Mouse (Mus musculus) liver, embryonic 15.5 days (tissue): ENCODE measurements around the gene Cgnl1. TPM values are rescaled to one million over a fixed set of nuclear protein-coding genes. Genes with fewer than 3 reads are reported as not detected.

Experiments used
- ATAC-seq: fragments of 200-750 bp; cut with Nextera tagmentation; 2 replicates; pipeline ENCODE4 v1.8.0; 2017; ENCODE audit warnings: moderate number of reproducible peaks, mild to moderate bottlenecking, moderate library complexity; ENCODE audit not compliant: insufficient read depth
- H3K27ac ChIP-seq: fragments of 300-500 bp; sonication (generic); replicated peaks from 2 replicates; pipeline ENCODE4 v1.5.1; 2015; ENCODE audit warnings: mild to moderate bottlenecking, inconsistent platforms
- H3K27me3 ChIP-seq: fragments of 300-500 bp; sonication (generic); 2 replicates; pipeline ENCODE4 v1.6.1; 2015; ENCODE audit warnings: mild to moderate bottlenecking, inconsistent platforms
- H3K36me3 ChIP-seq: fragments of 300-500 bp; sonication (generic); replicated peaks from 2 replicates; pipeline ENCODE4 v1.6.1; 2015; ENCODE audit warnings: moderate library complexity, mild to moderate bottlenecking, inconsistent platforms
- H3K4me1 ChIP-seq: fragments of 300-500 bp; sonication (generic); replicated peaks from 2 replicates; pipeline ENCODE4 v1.6.1; 2015; ENCODE audit warnings: inconsistent platforms
- H3K4me2 ChIP-seq: fragments of 300-500 bp; sonication (generic); 2 replicates; pipeline ENCODE4 v1.6.1; 2015; ENCODE audit warnings: moderate library complexity, mild to moderate bottlenecking, inconsistent platforms
- H3K4me3 ChIP-seq: fragments of 300-500 bp; sonication (generic); replicated peaks from 2 replicates; pipeline ENCODE4 v1.5.1; 2015; ENCODE audit warnings: mild to moderate bottlenecking, inconsistent platforms
- H3K9ac ChIP-seq: fragments of 300-500 bp; sonication (generic); 2 replicates; pipeline ENCODE4 v1.6.1; 2015; ENCODE audit warnings: moderate library complexity, mild to moderate bottlenecking, inconsistent platforms
- H3K9me3 ChIP-seq: fragments of 300-500 bp; sonication (generic); replicated peaks from 2 replicates; pipeline ENCODE4 v1.6.1; 2016; ENCODE audit warnings: inconsistent platforms
- WGBS: fragments of 180-500 bp; shearing (Covaris S2); methylation state at CpG from one replicate; pipeline ENCODE4 v1.1.7; 2015; ENCODE audit warnings: mixed read lengths; ENCODE audit not compliant: insufficient replicate concordance; 5-methylcytosine and 5-hydroxymethylcytosine counted together
- polyA plus RNA-seq: library from polyadenylated mRNA; unstranded; fragments of >200 nt; fragmentation: Nextera tagmentation; extraction: Ambion mirVana; gene quantifications from 2 replicates; pipeline ENCODE4 v1.2.1, GENCODE M21; 2015

Gene Cgnl1
- polyA plus RNA-seq, 1 experiment from 2014 or later: 2.0 TPM

DNA sequence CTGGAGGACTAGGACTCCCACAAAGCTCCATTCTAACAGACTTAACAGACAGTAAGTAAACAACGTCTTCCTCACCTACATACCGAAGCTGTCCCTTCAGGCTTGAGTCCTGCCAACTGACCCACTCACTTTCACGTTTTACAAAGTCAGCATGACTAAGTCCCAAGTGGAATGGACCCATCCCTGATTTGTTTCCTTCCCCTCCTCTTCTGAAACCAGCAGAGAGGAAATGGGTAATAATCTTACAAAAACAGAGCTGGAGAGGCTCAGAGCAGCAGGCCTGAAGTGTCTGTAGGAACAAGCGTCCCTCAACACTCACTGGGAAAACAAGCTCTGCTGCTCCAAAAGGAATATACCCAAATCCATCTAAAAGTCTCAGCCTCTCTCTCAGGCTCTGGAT, 77.2 kb downstream of the Cgnl1 start:
- Histone ChIP-seq H3K27ac (no peak overlapping the region), H3K9ac (no peak overlapping the region), H3K9me3 (no peaks in the 10 kb centered on the region), H3K4me3 (no peak overlapping the region), H3K4me2 (no peak overlapping the region), H3K36me3 (no peaks in the 10 kb centered on the region), H3K4me1 (peaks cover 3% of the 10 kb centered on the region; the same call in 1 of the 2 replicates), H3K27me3 (no peaks in the 10 kb centered on the region; the same call in 1 of the 2 replicates)
- WGBS: 9% methylated on average over 4 of the region's 4 CpGs
- no peak for ATAC-seq

DNA sequence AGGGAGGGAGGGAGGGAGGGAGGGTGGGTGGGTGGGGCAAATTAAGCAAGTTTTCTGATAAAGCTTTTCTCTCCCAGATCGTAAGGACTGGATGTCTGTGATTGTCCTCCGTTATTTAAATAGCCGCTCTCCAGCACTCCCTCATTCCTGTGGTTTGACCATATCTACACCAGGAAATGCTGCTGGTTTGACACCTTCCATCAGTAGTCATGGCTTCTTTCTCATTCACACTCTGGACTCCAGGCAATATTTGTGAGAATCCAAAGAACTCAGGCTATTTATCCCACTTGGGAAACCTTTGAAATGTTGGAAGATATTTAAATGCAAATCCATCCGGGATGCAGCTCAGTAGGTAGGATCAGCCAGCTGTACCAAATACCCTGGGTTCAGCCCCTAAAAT, 77.6 kb downstream of the Cgnl1 start:
- H3K36me3 ChIP-seq: no peaks in the 10 kb centered on the region
- no peak overlapping the region for H3K4me3 ChIP-seq
- no peak overlapping the region for H3K4me2 ChIP-seq
- H3K27ac ChIP-seq: no peak overlapping the region
- H3K27me3 ChIP-seq: no peaks in the 10 kb centered on the region; the same call in 1 of the 2 replicates
- H3K9me3 ChIP-seq: no peaks in the 10 kb centered on the region
- 22% methylated on average over 4 of the region's 4 CpGs for WGBS
- peaks cover 3% of the 10 kb centered on the region; the same call in 1 of the 2 replicates for H3K4me1 ChIP-seq
- ATAC-seq: no peak
- H3K9ac ChIP-seq: no peak overlapping the region

GRCm38 (mm10) chr9:71692165-71692564, 79.2 kb downstream of the Cgnl1 start:
- H3K27me3 ChIP-seq: no peaks in the 10 kb centered on the region; the same call in 1 of the 2 replicates
- WGBS: 74% methylated on average over 7 of the region's 7 CpGs

GRCm38 (mm10) chr9:71689369-71690073, 81.9 kb downstream of the Cgnl1 start:
- H3K27ac ChIP-seq: peak overlapping the region; percentile 53
- 32% methylated on average over 2 of the region's 2 CpGs for WGBS

More at GRCm38 (mm10) chr9:71692165-71692564, 79.2 kb downstream of the Cgnl1 start:
- Histone ChIP-seq H3K4me3 (no peak overlapping the region), H3K27ac (no peak overlapping the region), H3K4me1 (peaks cover 3% of the 10 kb centered on the region; the same call in 1 of the 2 replicates), H3K9me3 (no peaks in the 10 kb centered on the region), H3K36me3 (no peaks in the 10 kb centered on the region), H3K9ac (no peak overlapping the region), H3K4me2 (no peak overlapping the region)
- no peak for ATAC-seq

GRCm38 (mm10) chr9:71686463-71686862, 84.9 kb downstream of the Cgnl1 start:
- WGBS: 68% methylated on average over 8 of the region's 8 CpGs
- no peak overlapping the region for H3K4me3 ChIP-seq
- H3K4me1 ChIP-seq: peaks cover 3% of the 10 kb centered on the region; the same call in 1 of the 2 replicates
- no peaks in the 10 kb centered on the region for H3K27me3 ChIP-seq
- no peak for ATAC-seq
- no peak overlapping the region for H3K9ac ChIP-seq
- no peak overlapping the region for H3K4me2 ChIP-seq
- no peak overlapping the region for H3K27ac ChIP-seq
- no peaks in the 10 kb centered on the region for H3K9me3 ChIP-seq
- no peaks in the 10 kb centered on the region for H3K36me3 ChIP-seq

More at GRCm38 (mm10) chr9:71689369-71690073, 81.9 kb downstream of the Cgnl1 start:
- Histone ChIP-seq H3K27me3 (no peaks in the 10 kb centered on the region; the same call in 1 of the 2 replicates), H3K4me1 (peaks cover 3% of the 10 kb centered on the region; the same call in 1 of the 2 replicates), H3K9me3 (no peaks in the 10 kb centered on the region), H3K4me2 (no peak overlapping the region), H3K9ac (no peak overlapping the region), H3K4me3 (no peak overlapping the region), H3K36me3 (no peaks in the 10 kb centered on the region)
- peak; percentile 56; the same call in 1 of the 2 replicates for ATAC-seq

GRCm38 (mm10) chr9:71684772-71685171, 86.6 kb downstream of the Cgnl1 start:
- no peak for ATAC-seq
- 39% methylated on average over 3 of the region's 3 CpGs for WGBS
- no peak overlapping the region for H3K4me2 ChIP-seq

DNA sequence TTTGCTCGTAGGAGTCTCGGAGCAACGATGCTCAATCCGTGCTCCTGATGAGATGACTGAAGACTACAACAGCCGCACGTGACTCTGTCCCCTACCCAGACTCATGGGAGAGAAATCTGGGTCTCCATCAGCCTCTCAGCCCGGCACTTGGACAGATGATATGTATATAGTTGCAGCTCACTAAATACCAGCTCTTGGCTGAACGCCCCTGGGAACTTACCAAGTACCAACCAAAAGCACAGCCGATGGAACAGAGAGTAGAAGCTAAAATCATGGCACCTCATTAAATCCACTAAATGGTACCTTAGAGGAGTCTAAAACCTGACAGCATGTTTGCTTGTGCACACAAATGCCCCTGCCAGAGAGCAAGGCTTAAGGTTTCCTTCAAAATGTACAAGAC, 91.0 kb downstream of the Cgnl1 start:
- H3K4me1 ChIP-seq: peaks cover 21% of the 10 kb centered on the region
- H3K4me2 ChIP-seq: no peak overlapping the region
- ATAC-seq: no peak
- no peaks in the 10 kb centered on the region for H3K36me3 ChIP-seq
- 75% methylated on average over 9 of the region's 9 CpGs for WGBS
- H3K4me3 ChIP-seq: no peak overlapping the region
- H3K27me3 ChIP-seq: no peaks in the 10 kb centered on the region
- H3K27ac ChIP-seq: no peak overlapping the region
- no peak overlapping the region for H3K9ac ChIP-seq
- H3K9me3 ChIP-seq: no peaks in the 10 kb centered on the region

More at GRCm38 (mm10) chr9:71684772-71685171, 86.6 kb downstream of the Cgnl1 start:
- H3K27me3 ChIP-seq: no peaks in the 10 kb centered on the region
- H3K27ac ChIP-seq: no peak overlapping the region
- H3K4me1 ChIP-seq: 0 out of 2 replicates have a peak, but pooled peaks cover under 1% of the 10 kb centered on the region
- no peak overlapping the region for H3K9ac ChIP-seq
- H3K4me3 ChIP-seq: no peak overlapping the region
- no peaks in the 10 kb centered on the region for H3K9me3 ChIP-seq
- no peaks in the 10 kb centered on the region for H3K36me3 ChIP-seq

DNA sequence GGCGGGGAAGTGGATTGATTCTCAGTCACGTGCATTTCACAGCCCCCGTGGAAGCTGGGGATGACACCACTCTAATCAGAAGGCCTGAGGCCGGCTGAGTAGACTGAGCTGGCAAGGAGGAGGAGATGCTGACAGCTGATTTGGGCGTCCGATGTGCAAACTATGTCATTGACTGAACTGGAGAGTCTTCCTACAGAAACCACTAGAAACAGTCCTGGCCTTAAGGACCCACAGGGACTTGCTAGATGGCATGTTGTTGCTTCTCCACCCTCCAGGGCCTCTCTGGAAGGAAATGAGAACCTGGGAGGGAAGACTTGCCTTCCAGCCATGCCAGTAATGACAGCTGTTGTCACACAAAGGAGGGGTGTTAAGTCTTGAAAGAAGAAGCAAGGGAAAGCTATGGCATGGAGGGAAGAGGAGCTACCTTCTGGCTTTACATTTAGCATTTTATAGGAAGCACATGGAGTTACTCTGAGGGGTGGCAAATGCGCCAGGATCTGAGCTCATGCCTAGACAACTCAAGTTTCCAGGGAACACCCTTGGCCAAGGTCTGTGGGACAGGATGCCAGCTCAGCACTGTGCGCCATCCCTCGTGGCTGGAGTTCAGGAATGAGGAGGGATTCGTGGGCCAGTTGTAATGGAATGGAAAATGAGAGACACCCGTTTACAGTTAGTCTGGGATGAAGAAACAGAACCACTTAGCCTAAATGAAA, 92.1 kb downstream of the Cgnl1 start:
- Histone ChIP-seq H3K27me3 (no peaks in the 10 kb centered on the region), H3K4me2 (no peak overlapping the region), H3K9me3 (no peaks in the 10 kb centered on the region), H3K4me3 (no peak overlapping the region), H3K27ac (no peak overlapping the region), H3K9ac (no peak overlapping the region), H3K36me3 (no peaks in the 10 kb centered on the region), H3K4me1 (peaks cover 24% of the 10 kb centered on the region)
- no peak for ATAC-seq
- WGBS: 57% methylated on average over 11 of the region's 11 CpGs

- no peaks in the 10 kb centered on the region; the same call in 1 of the 2 replicates for H3K36me3 ChIP-seq
- H3K4me1 ChIP-seq: peaks cover 24% of the 10 kb centered on the region
- H3K9ac ChIP-seq: no peak overlapping the region
- no peaks in the 10 kb centered on the region for H3K9me3 ChIP-seq
- no peak overlapping the region for H3K27ac ChIP-seq
- no peaks in the 10 kb centered on the region for H3K27me3 ChIP-seq
- peak; percentile 80 for ATAC-seq
- H3K4me3 ChIP-seq: no peak overlapping the region
- no peak overlapping the region for H3K4me2 ChIP-seq
- WGBS: 20% methylated on average over 5 of the region's 5 CpGs
These were observed 94.3 kb downstream of the Cgnl1 start for GRCm38 (mm10) chr9:71676988-71677688.

GRCm38 (mm10) chr9:71675799-71676414, 95.5 kb downstream of the Cgnl1 start:
- H3K9ac ChIP-seq: no peak overlapping the region
- no peaks in the 10 kb centered on the region; the same call in 1 of the 2 replicates for H3K36me3 ChIP-seq
- H3K4me3 ChIP-seq: no peak overlapping the region
- no peak overlapping the region for H3K27ac ChIP-seq
- H3K4me2 ChIP-seq: no peak overlapping the region
- 61% methylated on average over 3 of the region's 3 CpGs for WGBS
- peaks cover 29% of the 10 kb centered on the region for H3K4me1 ChIP-seq
- no peak for ATAC-seq
- no peaks in the 10 kb centered on the region for H3K27me3 ChIP-seq
- H3K9me3 ChIP-seq: no peaks in the 10 kb centered on the region
